Mouse (Mus musculus) liver, embryonic 14.5 days (tissue): Measurements from ENCODE around the gene Zfp511.

Source experiments
- CTCF ChIP-seq: IDR thresholded peaks from 2 replicates; pipeline ENCODE4 v1.5.1; 2016; ENCODE audit warnings: antibody characterized with exemption, low read depth, control low read depth
- EP300 ChIP-seq: IDR thresholded peaks from 2 replicates; pipeline ENCODE4 v1.6.1; 2016; ENCODE audit warnings: antibody characterized with exemption, low read depth

GRCm38 (mm10) chr7:139992406-139992805, 43.8 kb upstream of the Zfp511 start, which contains the start of gene Adam8:
- TF ChIP-seq CTCF (no peak), EP300 (no peak)
